In genomic region chr9:63753359-63753758, GRCm38 (mm10) we compare ENCODE assay signal across 11 mouse cellular contexts. TPM values are rescaled to one million over a fixed set of nuclear protein-coding genes. Genes with fewer than 3 reads are reported as not detected.
A peak's percentile ranks its signal among the peaks of the same experiment; 100 is the strongest.
DNase-seq lines count a peak whose midpoint lies in the region; ATAC-seq lines count a peak whose summit lies in the region.
"Had no signal": no experiment of that assay in that cellular context is flagged by ENCODE, and none has a peak within 500 bp of the region (broad histone marks: within the 10 kb centered on the region; RNA-seq: fewer than 3 reads in every experiment).

No protein-coding gene starts in this region.

- H3K36me3 ChIP-seq in forebrain, embryonic 11.5 days (ENCODE audit: control insufficient read depth, insufficient read depth, low read length): no peaks in the 10 kb centered on the region
- no peaks in the 10 kb centered on the region for H3K36me3 ChIP-seq in forebrain, embryonic 15.5 days
- no peaks in the 10 kb centered on the region for H3K36me3 ChIP-seq in hindbrain, embryonic 13.5 days
- no peaks in the 10 kb centered on the region for H3K36me3 ChIP-seq in hindbrain, embryonic 11.5 days (ENCODE audit: control insufficient read depth, insufficient read depth, low read length)
- no peaks in the 10 kb centered on the region for H3K36me3 ChIP-seq in midbrain, embryonic 11.5 days (ENCODE audit: control insufficient read depth, insufficient read depth, low read length)
- no peaks in the 10 kb centered on the region for H3K36me3 ChIP-seq in midbrain, embryonic 14.5 days (ENCODE audit: control insufficient read depth, insufficient read depth, low read length)
- no peaks in the 10 kb centered on the region for H3K36me3 ChIP-seq in neural tube, embryonic 15.5 days

- 83% methylated on average over 8 of the region's 8 CpGs for WGBS in forebrain, embryonic 11.5 days
- WGBS in forebrain, embryonic 15.5 days: 83% methylated on average over 8 of the region's 8 CpGs
- WGBS in hindbrain, embryonic 13.5 days: 80% methylated on average over 8 of the region's 8 CpGs
- 77% methylated on average over 8 of the region's 8 CpGs for WGBS in hindbrain, embryonic 11.5 days
- WGBS in midbrain, embryonic 11.5 days: 80% methylated on average over 8 of the region's 8 CpGs
- WGBS in midbrain, embryonic 14.5 days: 76% methylated on average over 8 of the region's 8 CpGs
- WGBS in neural tube, embryonic 15.5 days: 85% methylated on average over 8 of the region's 8 CpGs

- H3K27me3 ChIP-seq in forebrain, embryonic 11.5 days (ENCODE audit: control insufficient read depth, insufficient read depth, low read length): no peaks in the 10 kb centered on the region
- 0 out of 2 replicates have a peak, but pooled peaks cover 4% of the 10 kb centered on the region for H3K27me3 ChIP-seq in forebrain, embryonic 15.5 days
- H3K27me3 ChIP-seq in hindbrain, embryonic 13.5 days: 0 out of 2 replicates have a peak, but pooled peaks cover 5% of the 10 kb centered on the region
- H3K27me3 ChIP-seq in hindbrain, embryonic 11.5 days (ENCODE audit: control insufficient read depth, insufficient read depth, low read length): no peaks in the 10 kb centered on the region
- H3K27me3 ChIP-seq in midbrain, embryonic 11.5 days (ENCODE audit: control insufficient read depth, insufficient read depth, low read length): no peaks in the 10 kb centered on the region; the same call in 1 of the 2 replicates
- H3K27me3 ChIP-seq in midbrain, embryonic 14.5 days (ENCODE audit: control insufficient read depth, insufficient read depth, low read length): no peaks in the 10 kb centered on the region
- H3K27me3 ChIP-seq in neural tube, embryonic 15.5 days (replicated peaks): no peaks in the 10 kb centered on the region

- H3K4me1 ChIP-seq in forebrain, embryonic 11.5 days (replicated peaks; ENCODE audit: control insufficient read depth, insufficient read depth, low read length): peaks cover 39% of the 10 kb centered on the region
- peaks cover 61% of the 10 kb centered on the region for H3K4me1 ChIP-seq in forebrain, embryonic 15.5 days
- H3K4me1 ChIP-seq in hindbrain, embryonic 13.5 days (replicated peaks): peaks cover 78% of the 10 kb centered on the region
- peaks cover 15% of the 10 kb centered on the region for H3K4me1 ChIP-seq in hindbrain, embryonic 11.5 days (replicated peaks; ENCODE audit: control insufficient read depth, insufficient read depth, low read length)
- peaks cover 64% of the 10 kb centered on the region for H3K4me1 ChIP-seq in midbrain, embryonic 11.5 days (ENCODE audit: control insufficient read depth, insufficient read depth, low read length)
- H3K4me1 ChIP-seq in midbrain, embryonic 14.5 days (ENCODE audit: control insufficient read depth, insufficient read depth, low read length): peaks cover 50% of the 10 kb centered on the region
- H3K4me1 ChIP-seq in neural tube, embryonic 15.5 days: peaks cover 76% of the 10 kb centered on the region

- H3K9me3 ChIP-seq in forebrain, embryonic 11.5 days (ENCODE audit: control insufficient read depth, low read length): no peaks in the 10 kb centered on the region
- H3K9me3 ChIP-seq in forebrain, embryonic 15.5 days: no peaks in the 10 kb centered on the region
- no peaks in the 10 kb centered on the region for H3K9me3 ChIP-seq in hindbrain, embryonic 13.5 days
- H3K9me3 ChIP-seq in hindbrain, embryonic 11.5 days (ENCODE audit: control insufficient read depth, low read length): no peaks in the 10 kb centered on the region
- H3K9me3 ChIP-seq in midbrain, embryonic 11.5 days (ENCODE audit: control insufficient read depth, low read length): no peaks in the 10 kb centered on the region
- no peaks in the 10 kb centered on the region for H3K9me3 ChIP-seq in midbrain, embryonic 14.5 days (ENCODE audit: control insufficient read depth, low read length)
- no peaks in the 10 kb centered on the region for H3K9me3 ChIP-seq in neural tube, embryonic 15.5 days (replicated peaks)

- no peak overlapping the region for H3K27ac ChIP-seq in forebrain, embryonic 11.5 days (ENCODE audit: low read depth, low read length)
- H3K27ac ChIP-seq in forebrain, embryonic 15.5 days (replicated peaks): no peak overlapping the region
- no peak overlapping the region for H3K27ac ChIP-seq in hindbrain, embryonic 13.5 days
- H3K27ac ChIP-seq in hindbrain, embryonic 11.5 days (ENCODE audit: low read depth, low read length): no peak overlapping the region
- H3K27ac ChIP-seq in midbrain, embryonic 11.5 days (ENCODE audit: low read depth, low read length): no peak overlapping the region
- H3K27ac ChIP-seq in midbrain, embryonic 14.5 days (replicated peaks; ENCODE audit: low read depth, low read length): no peak overlapping the region
- H3K27ac ChIP-seq in neural tube, embryonic 15.5 days (replicated peaks): no peak overlapping the region

- no peak for ATAC-seq in forebrain, embryonic 11.5 days (replicated peaks; ENCODE audit: low FRiP score)
- ATAC-seq in forebrain, embryonic 15.5 days (replicated peaks): no peak
- ATAC-seq in hindbrain, embryonic 13.5 days (ENCODE audit: low FRiP score): no peak
- ATAC-seq in hindbrain, embryonic 11.5 days (ENCODE audit: low FRiP score): no peak
- no peak for ATAC-seq in midbrain, embryonic 11.5 days (ENCODE audit: low FRiP score)
- no peak for ATAC-seq in midbrain, embryonic 14.5 days (ENCODE audit: low FRiP score, low TSS enrichment)
- no peak for ATAC-seq in neural tube, embryonic 15.5 days (ENCODE audit: low FRiP score)
- no peak for ATAC-seq in erythroblast, adult 5-6 weeks (replicated peaks; ENCODE audit: low FRiP score, poor library complexity, severe bottlenecking)
- ATAC-seq: inflammation-experienced regulatory T-cells, adult 6 months had no signal

- H3K4me3 ChIP-seq in forebrain, embryonic 11.5 days (ENCODE audit: low read depth, low read length): no peak overlapping the region
- H3K4me3 ChIP-seq in forebrain, embryonic 15.5 days: no peak overlapping the region
- no peak overlapping the region for H3K4me3 ChIP-seq in hindbrain, embryonic 13.5 days
- no peak overlapping the region for H3K4me3 ChIP-seq in hindbrain, embryonic 11.5 days (ENCODE audit: low read depth, low read length)
- H3K4me3 ChIP-seq in midbrain, embryonic 11.5 days (ENCODE audit: low read depth, low read length): no peak overlapping the region
- no peak overlapping the region for H3K4me3 ChIP-seq in midbrain, embryonic 14.5 days (replicated peaks; ENCODE audit: low read depth, low read length)
- H3K4me3 ChIP-seq in neural tube, embryonic 15.5 days (replicated peaks): no peak overlapping the region

- H3K4me2 ChIP-seq in forebrain, embryonic 11.5 days (ENCODE audit: low read depth, low read length, severe bottlenecking): 0 out of 2 replicates have a peak overlapping the region, but pooled peaks have one; percentile 0
- no peak overlapping the region for H3K4me2 ChIP-seq in forebrain, embryonic 15.5 days (replicated peaks)
- peak overlapping the region; percentile 8; the same call in 1 of the 2 replicates for H3K4me2 ChIP-seq in hindbrain, embryonic 13.5 days
- no peak overlapping the region for H3K4me2 ChIP-seq in hindbrain, embryonic 11.5 days (replicated peaks; ENCODE audit: low read depth, low read length)
- H3K4me2 ChIP-seq in midbrain, embryonic 11.5 days: peak overlapping the region; percentile 15; the same call in 1 of the 2 replicates
- no peak overlapping the region for H3K4me2 ChIP-seq in midbrain, embryonic 14.5 days (ENCODE audit: low read length)
- peak overlapping the region; percentile 99 for H3K4me2 ChIP-seq in neural tube, embryonic 15.5 days

- H3K9ac ChIP-seq in forebrain, embryonic 11.5 days (ENCODE audit: low read length): no peak overlapping the region
- no peak overlapping the region for H3K9ac ChIP-seq in forebrain, embryonic 15.5 days (replicated peaks)
- no peak overlapping the region for H3K9ac ChIP-seq in hindbrain, embryonic 13.5 days
- H3K9ac ChIP-seq in hindbrain, embryonic 11.5 days (ENCODE audit: low read depth, low read length): no peak overlapping the region
- H3K9ac ChIP-seq in midbrain, embryonic 11.5 days (ENCODE audit: low read length): no peak overlapping the region
- H3K9ac ChIP-seq in midbrain, embryonic 14.5 days (replicated peaks; ENCODE audit: low read length): no peak overlapping the region
- no peak overlapping the region for H3K9ac ChIP-seq in neural tube, embryonic 15.5 days (replicated peaks)

- no peak for DNase-seq in forebrain, embryonic 11.5 days (ENCODE audit: low spot score)
- no peak for DNase-seq in hindbrain, embryonic 11.5 days (ENCODE audit: low spot score)
- no peak for DNase-seq in midbrain, embryonic 11.5 days (ENCODE audit: low spot score, missing footprints)
- no peak for DNase-seq in midbrain, embryonic 14.5 days
- DNase-seq: cerebellum, adult 8-10 months; layer of hippocampus, adult 9-11 months had no signal

RNA-seq across cellular contexts. Expression of gene Smad3, which starts 4.4 kb away (rescaled TPM):
- 16.6 and 17.9 TPM in 2 replicates for polyA plus RNA-seq in forebrain, embryonic 11.5 days (2014; fragmentation: Nextera tagmentation; extraction: Ambion mirVana)
- polyA plus RNA-seq in forebrain, embryonic 15.5 days (2015; fragmentation: Nextera tagmentation; extraction: Ambion mirVana): 7.0 and 7.6 TPM in 2 replicates
- 11.9 and 12.0 TPM in 2 replicates for polyA plus RNA-seq in hindbrain, embryonic 13.5 days (2015; fragmentation: Nextera tagmentation; extraction: Ambion mirVana)
- 13.9 and 16.0 TPM in 2 replicates for polyA plus RNA-seq in hindbrain, embryonic 11.5 days (2014; fragmentation: Nextera tagmentation; extraction: Ambion mirVana)
- 16.5 and 16.8 TPM in 2 replicates for polyA plus RNA-seq in midbrain, embryonic 11.5 days (2014; fragmentation: Nextera tagmentation; extraction: Ambion mirVana)
- 4.9 and 7.7 TPM in 2 replicates for polyA plus RNA-seq in midbrain, embryonic 14.5 days (2014; fragmentation: Nextera tagmentation; extraction: Ambion mirVana)
- polyA plus RNA-seq in neural tube, embryonic 15.5 days (2015; fragmentation: Nextera tagmentation; extraction: Ambion mirVana): 8.7 and 12.2 TPM in 2 replicates
- 3.5 and 14.6 TPM in 2 replicates for total RNA-seq in erythroblast, adult 5-6 weeks (2015; ENCODE audit: low replicate concordance)
- total RNA-seq in erythroblast, adult 5-6 weeks (2017; ENCODE audit: low replicate concordance): 2.7 and 2.8 TPM in 2 replicates

Comparison
In these comparisons a context has a peak if more than half of its experiments do, and no peak if none do; other contexts are left out.
1. H3K4me2 ChIP-seq: peak in forebrain, embryonic 11.5 days (single experiment), hindbrain, embryonic 13.5 days (single experiment), midbrain, embryonic 11.5 days (single experiment) and neural tube, embryonic 15.5 days (single experiment); none in forebrain, embryonic 15.5 days (single experiment), hindbrain, embryonic 11.5 days (single experiment) and midbrain, embryonic 14.5 days (single experiment).